Mouse (Mus musculus) lung, adult 2 months (tissue): ENCODE measurements around the gene Ube2q1. TPM values are rescaled to one million over a fixed set of nuclear protein-coding genes. Genes with fewer than 3 reads are reported as not detected.

Experiments used
- DNase-seq: peaks from one replicate; pipeline ENCODE4 v3.0.0; 2022
- H3K4me1 ChIP-seq: fragments of 200-500 bp; 2 replicates; pipeline ENCODE4 v1.6.1; 2011; ENCODE audit warnings: low read length; ENCODE audit not compliant: control insufficient read depth, insufficient read depth
- H3K4me3 ChIP-seq: fragments of 200-500 bp; replicated peaks from 2 replicates; pipeline ENCODE3; 2011; ENCODE audit warnings: low read depth, mild to moderate bottlenecking, control low read depth, low read length; ENCODE audit errors: extremely low read depth
- CTCF ChIP-seq: fragments of 200-500 bp; IDR thresholded peaks from 2 replicates; pipeline ENCODE4 v1.5.1; 2011; ENCODE audit warnings: mild to moderate bottlenecking, low read length, control low read depth; ENCODE audit not compliant: insufficient read depth
- POLR2A ChIP-seq: fragments of 200-500 bp; IDR thresholded peaks from 2 replicates; pipeline ENCODE4 v1.6.1; 2011; ENCODE audit warnings: low read depth, mild to moderate bottlenecking, control low read depth, low read length, borderline replicate concordance; ENCODE audit errors: extremely low read depth
- WGBS: fragments of 180-500 bp; shearing (Covaris S2); methylation state at CpG from one replicate; pipeline ENCODE4 v1.1.7; 2018; 5-methylcytosine and 5-hydroxymethylcytosine counted together
- polyA plus RNA-seq: library from polyadenylated mRNA; depleted of rRNA; stranded (reverse); fragments of >200 nt; gene quantifications from 2 replicates; pipeline ENCODE4 v1.2.3, GENCODE M21; 2012; rRNA removed

Gene Ube2q1
- 24.4 and 25.2 TPM in 2 replicates for polyA plus RNA-seq

DNA sequence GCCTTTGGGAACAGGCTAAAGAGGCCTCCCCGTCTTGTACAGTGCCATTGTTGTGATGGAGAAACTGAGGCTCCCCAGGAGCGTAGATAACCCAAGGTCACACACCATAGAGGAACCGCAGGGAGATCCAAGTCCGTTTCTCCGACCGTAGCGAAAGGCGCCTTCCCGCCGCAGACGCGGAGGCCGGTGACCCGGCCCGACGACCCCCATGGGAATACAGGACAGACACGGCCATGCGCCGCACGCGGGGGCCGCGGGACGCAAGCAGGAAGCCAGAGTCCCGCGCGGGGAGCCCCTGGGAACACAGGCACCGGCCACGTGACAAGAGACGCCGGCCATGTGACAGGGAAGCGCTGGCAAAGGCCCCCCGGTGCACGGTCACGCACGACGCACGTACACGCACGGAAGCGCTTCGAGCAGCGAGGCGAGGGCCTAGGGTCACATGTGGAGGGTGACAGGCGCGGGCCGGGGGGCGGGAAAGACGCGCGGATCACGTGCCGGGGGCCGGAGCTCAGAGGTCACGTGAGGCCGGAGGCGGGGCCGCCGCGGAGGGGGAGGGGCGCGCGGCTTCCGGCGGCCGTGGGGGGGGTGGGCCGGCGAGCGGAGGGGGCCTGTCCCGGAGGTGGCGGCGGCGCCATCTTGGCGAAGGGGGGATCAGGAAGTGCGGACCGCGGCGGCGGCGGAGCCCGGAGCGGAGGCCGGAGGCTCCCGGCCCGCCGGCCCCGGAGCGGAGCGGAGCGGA lies at the start of gene Ube2q1:
TSS of gene Ube2q1 (plus strand) at position 649 of the 742 bp plus-strand sequence.
- peaks cover 15% of the 10 kb centered on the region for H3K4me1 ChIP-seq
- peak; percentile 93 for DNase-seq
- 2% methylated on average over 86 of the region's 90 CpGs for WGBS

DNA sequence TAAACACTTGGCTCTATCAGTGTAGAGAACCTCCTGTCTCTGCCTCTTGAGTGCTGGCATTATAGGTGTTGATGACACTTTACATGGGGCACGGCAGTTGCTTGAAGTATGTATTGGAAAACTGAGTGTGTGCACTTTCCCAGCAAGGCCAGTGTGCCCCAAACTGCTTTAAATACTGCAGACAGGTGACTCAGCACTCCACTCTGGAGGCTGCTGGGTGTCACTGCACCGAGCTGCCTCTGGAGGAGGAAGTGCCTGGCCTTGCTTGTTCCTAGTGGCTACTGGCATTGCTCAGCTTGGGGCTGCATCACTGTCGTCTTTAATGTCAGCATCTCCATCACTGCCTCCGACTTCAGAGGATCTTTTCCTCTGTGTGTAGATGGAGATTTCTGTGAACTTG lies 46.4 kb upstream of the Ube2q1 start:
- Histone ChIP-seq H3K4me1 (no peaks in the 10 kb centered on the region; the same call in 1 of the 2 replicates), H3K4me3 (no peak overlapping the region)
- TF ChIP-seq POLR2A (no peak), CTCF (peak; percentile 53; the same call in 1 of the 2 replicates)
- DNase-seq: peak; percentile 23
- WGBS: 16% methylated on average over 4 of the region's 4 CpGs

More for the DNA sequence above, at the start of gene Ube2q1:
- peak within 1 kb of the TSS; percentile 89 for H3K4me3 ChIP-seq
- TF ChIP-seq POLR2A (peak; percentile 45; the same call in 1 of the 2 replicates), CTCF (no peak)

DNA sequence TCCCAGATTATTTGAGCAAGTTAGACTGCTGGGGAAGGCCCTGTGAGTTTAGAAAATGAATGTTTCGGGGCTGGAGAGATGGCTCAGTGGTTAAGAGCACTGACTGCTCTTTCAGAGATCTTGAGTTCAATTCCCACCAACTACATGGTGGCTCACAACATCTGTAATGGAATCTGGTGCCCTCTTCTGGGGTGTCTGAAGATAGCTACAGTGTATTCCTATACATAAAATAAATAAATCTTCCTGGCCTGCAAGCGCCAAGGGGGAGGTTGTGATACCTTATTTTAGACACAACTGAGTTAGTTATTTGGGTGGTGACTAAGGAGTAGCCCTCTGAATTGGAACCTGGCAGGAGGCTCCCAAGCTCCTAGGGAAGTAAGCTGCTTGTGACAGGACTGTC lies 44.6 kb upstream of the Ube2q1 start:
- WGBS: 58% methylated on average over 2 of the region's 2 CpGs
- DNase-seq: no peak
- no peaks in the 10 kb centered on the region; the same call in 1 of the 2 replicates for H3K4me1 ChIP-seq
- no peak overlapping the region for H3K4me3 ChIP-seq
- no peak for TF ChIP-seq POLR2A
- TF ChIP-seq CTCF: no peak

DNA sequence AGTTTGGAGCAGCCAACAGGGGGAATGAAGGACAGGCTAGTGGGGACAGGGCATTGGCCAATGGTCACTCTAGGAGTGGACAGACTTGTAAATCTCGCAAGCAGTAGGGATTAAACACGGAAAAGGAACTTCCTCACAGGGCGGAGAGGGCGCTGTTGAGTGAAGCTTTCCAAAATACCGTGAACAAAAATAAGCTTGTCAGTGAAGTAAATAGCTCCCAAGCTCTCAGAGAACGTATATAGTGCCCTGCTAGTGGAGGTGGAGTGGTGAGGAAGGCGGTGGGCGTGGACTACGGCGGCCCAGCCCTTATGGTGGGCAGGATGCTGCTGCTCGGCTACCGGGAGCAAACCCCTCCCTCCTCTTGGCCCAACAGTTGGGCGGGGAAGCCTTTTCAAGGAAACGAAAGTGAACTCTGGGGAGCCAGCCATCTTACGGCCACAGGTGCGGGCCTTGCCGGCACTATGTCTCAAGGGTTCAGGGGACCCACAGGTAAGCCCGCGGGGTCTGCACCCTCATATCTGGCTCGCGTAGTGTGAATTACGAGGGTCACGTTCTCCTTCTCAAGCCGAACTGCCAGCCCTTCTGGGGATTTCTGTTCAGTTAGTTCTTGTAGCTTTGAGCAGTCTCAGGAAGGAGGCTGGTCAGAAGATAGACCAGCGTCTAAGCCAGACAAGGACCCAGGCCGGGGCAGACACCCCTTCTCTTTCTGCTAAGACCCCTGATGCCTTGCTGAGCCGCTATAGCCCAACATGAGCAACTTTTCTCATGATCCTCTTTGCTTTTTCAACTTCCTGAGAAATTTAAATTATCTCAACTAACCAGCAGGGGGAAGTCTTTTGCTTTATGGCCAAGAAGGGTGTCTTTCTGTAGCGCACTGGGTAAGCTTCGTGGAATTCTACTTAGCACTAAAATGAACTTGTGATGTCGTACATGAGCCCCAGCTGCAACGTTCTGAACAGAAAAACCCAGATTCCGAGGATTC lies 42.8 kb upstream of the Ube2q1 start:
- TF ChIP-seq CTCF (no peak), POLR2A (peak; percentile 89; the same call in 1 of the 2 replicates)
- peak overlapping the region; percentile 94 for H3K4me3 ChIP-seq
- under 1% methylated on average over 32 of the region's 32 CpGs for WGBS
- no peaks in the 10 kb centered on the region; the same call in 1 of the 2 replicates for H3K4me1 ChIP-seq
- peak; percentile 88 for DNase-seq

DNA sequence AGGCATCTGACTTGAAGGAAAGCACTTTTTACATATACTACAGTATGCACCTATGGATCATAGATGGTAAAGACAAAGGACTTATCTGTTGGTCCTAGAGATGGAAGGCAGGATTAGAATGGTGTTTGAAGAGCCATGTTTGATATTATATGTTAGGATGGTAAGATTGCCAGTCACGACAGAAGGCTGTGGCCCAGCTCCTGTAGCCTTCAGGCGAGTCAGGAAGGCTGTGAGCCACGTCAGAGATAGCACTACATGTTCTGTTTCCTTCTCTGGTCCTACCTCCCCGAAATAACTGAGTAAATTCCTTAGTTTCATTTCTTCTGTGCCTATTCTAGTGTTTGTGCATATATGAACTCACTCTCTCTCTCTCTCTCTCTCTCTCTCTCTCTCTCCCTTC lies 41.3 kb upstream of the Ube2q1 start:
- 67% methylated on average over 4 of the region's 4 CpGs for WGBS
- no peak overlapping the region for H3K4me3 ChIP-seq
- no peaks in the 10 kb centered on the region; the same call in 1 of the 2 replicates for H3K4me1 ChIP-seq
- DNase-seq: no peak
- no peak for TF ChIP-seq CTCF
- no peak for TF ChIP-seq POLR2A

DNA sequence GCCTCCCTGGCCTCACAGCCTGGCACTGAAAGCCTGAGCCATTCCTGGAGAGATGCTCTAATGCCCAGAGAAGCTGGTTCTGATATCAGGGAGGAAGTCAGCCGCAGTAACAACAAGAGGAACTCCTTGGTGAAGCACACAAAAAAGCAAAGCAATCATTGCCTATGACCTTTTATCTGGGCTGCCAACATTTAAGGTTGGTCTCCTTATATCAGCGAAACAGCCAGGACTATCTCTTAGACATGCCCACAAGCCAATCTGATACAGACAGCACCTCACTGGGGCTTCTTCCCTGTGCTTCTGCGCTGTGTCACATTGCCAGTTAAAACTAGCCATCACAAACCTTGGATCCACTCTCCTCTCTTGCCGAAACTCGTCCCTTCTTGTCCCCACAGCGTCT lies 34.9 kb upstream of the Ube2q1 start:
- TF ChIP-seq POLR2A: no peak
- no peak for TF ChIP-seq CTCF
- DNase-seq: no peak
- Histone ChIP-seq H3K4me1 (no peaks in the 10 kb centered on the region), H3K4me3 (no peak overlapping the region)
- 96% methylated on average over 6 of the region's 6 CpGs for WGBS

DNA sequence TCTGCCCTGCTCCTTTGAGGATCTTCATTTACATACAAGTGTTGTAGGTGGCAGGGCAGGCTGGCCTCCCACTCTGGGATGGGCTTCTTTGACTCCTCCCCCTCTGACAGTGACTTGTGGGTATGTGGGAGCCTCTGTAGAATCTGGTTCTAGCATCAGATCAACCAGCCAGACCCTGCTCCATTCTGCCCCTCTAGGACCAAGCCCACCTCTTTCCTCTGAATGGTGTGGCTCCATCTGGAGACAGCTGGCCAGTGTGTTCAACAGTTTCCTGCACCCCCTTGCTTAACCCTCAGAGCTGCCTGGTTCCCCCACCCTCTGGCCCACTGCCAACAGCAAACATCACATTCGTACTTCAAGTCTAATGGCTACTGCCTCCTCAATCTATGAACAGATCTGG lies 21.1 kb upstream of the Ube2q1 start:
- H3K4me1 ChIP-seq: no peaks in the 10 kb centered on the region
- no peak for DNase-seq
- 14% methylated on average over 1 of the region's 1 CpGs for WGBS
- TF ChIP-seq CTCF (no peak), POLR2A (no peak)
- H3K4me3 ChIP-seq: no peak overlapping the region

DNA sequence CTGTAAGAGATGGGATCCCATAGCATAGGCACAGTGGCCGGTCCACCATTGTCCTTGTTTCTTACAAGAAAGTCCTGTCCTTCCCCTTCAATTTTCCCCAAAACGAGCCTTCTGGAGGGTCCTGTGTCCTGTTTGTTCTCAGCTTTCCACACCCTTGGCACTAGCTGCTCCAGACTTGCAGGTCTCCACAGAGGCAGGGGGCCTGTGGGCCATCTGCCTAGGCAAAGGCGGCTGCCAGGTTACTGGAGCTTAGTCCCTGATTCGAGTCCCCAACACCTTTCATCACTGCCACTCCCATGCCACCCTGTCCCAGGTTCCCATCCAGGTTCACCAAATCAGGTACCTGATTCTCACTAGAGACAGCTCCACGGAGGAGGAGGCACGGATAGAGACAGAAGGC lies 18.1 kb upstream of the Ube2q1 start:
- DNase-seq: no peak
- TF ChIP-seq CTCF: no peak
- TF ChIP-seq POLR2A: no peak
- WGBS: 67% methylated on average over 6 of the region's 6 CpGs

DNA sequence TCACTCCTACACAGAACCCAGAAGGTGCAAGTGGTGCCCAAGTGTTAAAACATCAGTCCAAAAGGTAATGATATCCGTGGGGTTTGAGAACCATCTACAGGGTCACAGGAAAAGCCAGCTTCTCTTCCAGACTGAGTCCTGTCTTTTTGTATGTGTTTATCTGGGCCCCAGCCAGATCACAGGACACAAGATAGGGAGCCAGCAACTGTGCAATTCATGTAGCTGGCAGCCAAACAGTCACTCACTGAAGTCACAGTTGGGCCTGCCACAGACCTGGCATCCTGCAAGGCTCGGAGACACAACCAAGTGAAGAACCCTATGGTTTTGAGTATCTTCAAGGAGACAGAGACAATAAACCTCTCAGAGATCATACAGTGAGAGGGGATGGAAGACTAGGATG lies 15.6 kb upstream of the Ube2q1 start:
- Histone ChIP-seq H3K4me3 (no peak overlapping the region), H3K4me1 (no peaks in the 10 kb centered on the region)
- DNase-seq: no peak
- 76% methylated on average over 2 of the region's 2 CpGs for WGBS
- TF ChIP-seq CTCF: no peak
- no peak for TF ChIP-seq POLR2A

More for the DNA sequence above, 18.1 kb upstream of the Ube2q1 start:
- no peak overlapping the region for H3K4me3 ChIP-seq
- no peaks in the 10 kb centered on the region for H3K4me1 ChIP-seq
